ENCODE assay signal across 8 mouse cellular contexts in the genomic region with DNA sequence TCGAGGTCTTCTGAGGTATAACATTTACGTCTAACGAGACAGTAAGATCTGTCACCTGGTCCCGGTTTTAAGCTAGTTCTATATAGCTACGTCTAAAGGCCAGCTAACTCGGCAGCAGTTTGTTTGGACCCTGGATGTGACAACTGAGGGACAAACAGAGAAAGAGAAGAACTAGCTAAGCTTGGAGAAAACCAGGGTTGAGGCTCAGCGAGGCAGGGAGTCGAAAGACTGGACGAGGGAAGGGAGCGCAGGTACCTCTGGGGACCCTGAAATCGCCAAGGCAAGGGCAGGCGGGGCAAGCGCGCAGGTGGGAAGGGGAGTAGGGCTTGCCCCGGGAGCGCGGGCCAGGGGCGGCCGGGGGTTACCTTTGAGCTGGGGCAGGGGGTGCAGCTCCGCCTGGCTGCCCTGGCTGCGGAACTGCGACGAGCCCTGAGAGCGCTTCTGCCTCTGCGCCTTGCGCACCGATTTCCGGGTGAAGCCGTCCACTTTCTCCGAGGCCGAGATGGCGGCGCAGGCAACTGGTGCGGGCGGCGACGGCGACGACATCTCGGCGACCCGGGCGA. TPM values are rescaled to one million over a fixed set of nuclear protein-coding genes. Genes with fewer than 3 reads are reported as not detected.
DNase-seq lines count a peak whose midpoint lies in the region; ATAC-seq lines count a peak whose summit lies in the region.

No protein-coding gene starts in this region.

- DNase-seq in B cell, adult 2 months = peak; percentile 72 to 77
- peak; percentile 86 for DNase-seq in R1 (ENCODE audit: low read depth, low spot score)
- DNase-seq in embryonic facial prominence, embryonic 10.5 days (ENCODE audit: low spot score) = peak; percentile 66
- DNase-seq in kidney, postnatal 25 days = peak; percentile 59 to 77
- peak; percentile 67 for DNase-seq in lung, postnatal 10 days
- peak; percentile 16 for DNase-seq in skeletal muscle tissue, adult 2 months (ENCODE audit: low read depth, low spot score)
- peak; percentile 57 to 73 for DNase-seq in urinary bladder, postnatal 4 days (ENCODE audit: low spot score in 2 of 2)

- H3K4me3 ChIP-seq in embryonic facial prominence, embryonic 10.5 days = peak overlapping the region; percentile 84
- H3K4me3 ChIP-seq in heart, embryonic 15.5 days = peak overlapping the region; percentile 96

- under 1% methylated on average over 43 of the region's 43 CpGs for WGBS in embryonic facial prominence, embryonic 10.5 days
- WGBS in heart, embryonic 15.5 days = 2% methylated on average over 42 of the region's 43 CpGs

- H3K9ac ChIP-seq in heart, embryonic 15.5 days = peak overlapping the region; percentile 96

- H3K36me3 ChIP-seq in embryonic facial prominence, embryonic 10.5 days (replicated peaks) = no peaks in the 10 kb centered on the region
- no peaks in the 10 kb centered on the region for H3K36me3 ChIP-seq in heart, embryonic 15.5 days

- no peaks in the 10 kb centered on the region for H3K9me3 ChIP-seq in embryonic facial prominence, embryonic 10.5 days
- H3K9me3 ChIP-seq in heart, embryonic 15.5 days (replicated peaks) = no peaks in the 10 kb centered on the region

- no peaks in the 10 kb centered on the region for H3K27me3 ChIP-seq in embryonic facial prominence, embryonic 10.5 days (replicated peaks; ENCODE audit: low read depth, poor library complexity, severe bottlenecking)
- H3K27me3 ChIP-seq in heart, embryonic 15.5 days = no peaks in the 10 kb centered on the region

- H3K4me1 ChIP-seq in embryonic facial prominence, embryonic 10.5 days = peaks cover 34% of the 10 kb centered on the region
- peaks cover 24% of the 10 kb centered on the region for H3K4me1 ChIP-seq in heart, embryonic 15.5 days (replicated peaks)

- H3K4me2 ChIP-seq in heart, embryonic 15.5 days = peak overlapping the region; percentile 69

- peak overlapping the region; percentile 90 for H3K27ac ChIP-seq in embryonic facial prominence, embryonic 10.5 days (replicated peaks)
- peak overlapping the region; percentile 98 for H3K27ac ChIP-seq in heart, embryonic 15.5 days

- no peak for ATAC-seq in heart, embryonic 15.5 days (replicated peaks; ENCODE audit: insufficient number of reproducible peaks, insufficient read depth, low FRiP score, low read depth)

RNA-seq across cellular contexts. Expression of a gene that starts 7.1 kb away (rescaled TPM):
- polyA plus RNA-seq in embryonic facial prominence, embryonic 10.5 days (2016; fragmentation: Nextera tagmentation; extraction: Ambion mirVana) = 10.5 and 12.1 TPM in 2 replicates
- polyA plus RNA-seq in heart, embryonic 15.5 days (2015; fragmentation: Nextera tagmentation; extraction: Ambion mirVana) = 31.1 and 36.4 TPM in 2 replicates

Comparison
In these comparisons a context has a peak if more than half of its experiments do, and no peak if none do; other contexts are left out.
1. DNase-seq: peak in every context shown above with its lines; median percentile 86 in R1; 74 in B cell, adult 2 months; 68 in kidney, postnatal 25 days; 67 in lung, postnatal 10 days; 66 in embryonic facial prominence, embryonic 10.5 days; 65 in urinary bladder, postnatal 4 days; 16 in skeletal muscle tissue, adult 2 months.